Mouse (Mus musculus) testis, adult 2 months (tissue): ENCODE data around the gene Pcsk7.

Source experiments
- CTCF ChIP-seq: fragments of 200-500 bp; IDR thresholded peaks from 2 replicates; pipeline ENCODE4 v1.5.1; 2012; ENCODE audit warnings: low read depth, mild to moderate bottlenecking, inconsistent platforms, low read length, moderate library complexity; ENCODE audit not compliant: control insufficient read depth, insufficient read depth, insufficient replicate concordance
- POLR2A ChIP-seq: fragments of 200-500 bp; IDR thresholded peaks from 2 replicates; pipeline ENCODE4 v1.6.1; 2012; ENCODE audit warnings: low read depth, mild to moderate bottlenecking, inconsistent platforms, low read length, moderate library complexity; ENCODE audit not compliant: control insufficient read depth

DNA sequence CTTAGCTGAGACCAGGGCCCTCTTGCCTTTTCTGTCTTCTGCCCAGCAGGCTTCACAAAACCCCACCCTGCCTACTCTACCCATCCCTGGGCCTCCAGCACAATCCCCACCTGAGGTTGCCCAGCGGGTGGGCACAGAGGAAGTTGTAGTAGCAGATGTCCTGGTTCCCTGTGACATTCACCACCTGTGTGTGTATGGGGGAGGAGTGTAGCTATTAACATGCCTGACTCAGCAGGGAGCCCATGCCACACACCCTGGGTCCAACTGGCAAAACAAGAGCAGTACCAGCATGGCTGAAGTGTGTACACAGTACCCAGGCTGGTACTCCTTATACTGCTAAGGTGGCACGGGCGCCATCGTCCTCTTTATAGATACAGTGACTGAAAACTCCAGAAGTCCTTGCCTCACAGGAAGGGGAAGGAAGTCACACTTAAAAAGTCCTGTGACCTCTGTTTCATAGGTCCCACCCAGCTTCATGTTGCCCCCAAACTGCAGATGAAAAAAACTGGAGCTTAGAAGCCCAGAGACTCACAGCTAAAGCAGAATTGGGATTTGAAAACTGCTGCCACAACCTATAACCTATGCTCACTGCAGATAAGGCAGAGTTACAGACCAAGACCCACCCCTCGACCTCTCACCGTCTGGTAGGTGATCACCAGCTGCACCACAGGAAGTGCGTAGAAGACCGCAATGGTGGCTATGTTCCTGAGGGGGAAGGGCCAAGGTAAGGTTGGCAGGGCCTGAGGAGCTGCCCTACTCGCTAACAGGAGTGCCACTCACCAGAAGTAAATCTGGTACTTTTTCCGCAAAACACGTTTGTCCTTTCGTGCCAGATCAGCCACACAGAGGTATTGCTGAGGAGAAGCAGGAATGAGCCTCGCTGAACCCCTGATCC is 38.5 kb downstream of the Pcsk7 start:
- no peak for TF ChIP-seq POLR2A
- no peak for TF ChIP-seq CTCF
